Mouse (Mus musculus) lung, postnatal 25 days (tissue): ENCODE data around the gene Metap2.

Experiments used
- DNase-seq: peaks from one replicate; pipeline ENCODE4 v3.0.0; 2022; ENCODE audit warnings: low spot score

Gene Metap2

DNA sequence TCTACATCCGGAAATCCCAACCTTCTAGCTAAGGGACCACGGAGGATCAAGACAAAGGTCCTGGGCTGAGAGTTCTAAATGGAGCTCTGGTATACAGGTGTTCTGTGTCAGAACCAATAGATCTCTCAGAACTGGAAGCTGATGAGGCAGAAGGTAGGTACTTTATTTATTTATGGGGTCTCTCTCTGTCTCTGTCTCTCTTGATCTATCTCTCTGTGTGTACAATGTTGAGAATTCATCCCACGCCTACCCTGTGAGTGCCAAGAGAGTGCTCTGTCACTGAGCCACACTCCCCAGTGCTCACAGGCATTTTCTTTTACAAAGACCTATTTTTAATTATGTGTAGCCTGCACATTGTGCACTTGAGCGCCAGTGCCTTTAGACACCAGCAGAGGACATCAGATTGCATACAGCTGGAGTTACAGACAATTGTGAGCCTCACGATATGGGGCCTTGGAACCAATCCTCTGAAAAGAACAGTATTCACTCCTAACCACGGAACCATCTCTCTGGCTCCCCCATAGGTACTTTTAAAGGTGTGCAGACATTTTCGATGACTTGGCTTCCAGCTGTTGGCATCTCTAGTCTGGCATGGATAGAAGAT, at the start of gene Metap2:
TSS of gene Metap2 (minus strand) at position 51 of the 604 bp plus-strand sequence.
- DNase-seq, result no peak

DNA sequence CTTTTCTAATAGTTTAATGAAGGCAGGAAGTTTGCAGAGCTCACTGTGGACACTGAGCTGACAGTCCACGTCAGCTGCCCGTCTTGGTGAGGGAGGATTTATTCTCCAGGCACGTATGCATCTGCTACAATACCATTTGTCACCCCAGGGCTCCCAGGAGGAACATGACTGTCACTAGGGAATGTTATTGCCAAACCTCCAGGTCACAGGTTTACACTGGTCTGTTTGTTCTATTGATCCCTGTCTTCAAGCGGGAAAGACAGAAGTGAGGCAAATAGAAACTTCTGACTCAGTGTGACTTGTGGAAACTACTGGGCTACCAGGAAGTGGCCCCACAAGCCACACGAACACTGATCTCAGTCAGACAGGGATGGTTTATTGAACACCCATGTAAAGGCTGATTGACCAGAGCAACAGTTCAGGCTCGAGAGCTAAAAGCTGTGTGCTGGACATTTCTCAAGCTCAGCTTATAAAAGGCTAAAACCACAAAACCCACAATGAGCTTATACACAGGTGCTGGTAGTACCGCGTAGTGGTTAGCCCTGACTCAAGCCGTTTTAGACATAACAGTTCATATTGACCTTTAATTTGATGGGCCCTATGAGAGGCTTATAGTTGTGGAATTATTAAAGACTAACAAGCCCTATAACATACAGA, 49.1 kb upstream of the Metap2 start:
- DNase-seq, result no peak

DNA sequence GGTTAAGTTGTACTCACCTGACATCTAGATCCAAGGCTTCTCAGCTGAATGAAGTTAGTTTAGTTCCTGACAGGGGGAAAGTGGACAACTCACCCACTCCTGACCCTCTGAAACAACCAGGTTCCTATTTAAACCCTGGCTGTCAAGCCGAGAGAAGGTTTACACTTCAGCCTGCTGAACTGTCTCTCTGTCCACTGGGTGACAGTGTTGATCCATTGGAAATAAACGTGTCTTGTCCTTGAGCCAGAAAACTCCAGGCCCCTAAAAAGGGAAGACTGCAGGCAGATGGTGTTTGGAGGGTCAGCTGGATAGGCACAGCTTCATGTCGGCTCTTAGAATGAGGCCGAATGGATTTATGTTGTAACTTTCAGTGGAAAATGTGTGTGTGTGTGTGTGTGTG, 48.5 kb upstream of the Metap2 start:
- peak; percentile 23 for DNase-seq

DNA sequence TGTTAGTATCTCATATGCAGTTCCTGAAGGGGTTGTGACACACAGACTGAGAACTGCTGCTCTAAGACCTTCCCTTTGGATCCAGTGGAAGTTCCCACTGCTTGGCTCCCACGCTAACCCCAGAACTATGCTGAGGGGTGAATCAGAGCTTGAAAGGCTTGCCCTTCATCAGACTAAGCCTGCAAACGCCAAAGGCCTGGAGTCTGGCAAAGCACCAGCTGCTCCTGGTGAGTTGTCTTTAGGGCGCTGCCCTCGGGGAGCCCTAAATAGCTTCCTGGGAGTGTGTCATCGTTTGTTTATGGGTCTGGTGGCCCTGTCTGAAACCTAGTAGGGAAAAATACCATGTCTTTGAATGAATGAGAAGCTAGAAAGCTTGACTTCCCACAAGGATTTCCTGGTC, 47.3 kb upstream of the Metap2 start:
- DNase-seq, result no peak

DNA sequence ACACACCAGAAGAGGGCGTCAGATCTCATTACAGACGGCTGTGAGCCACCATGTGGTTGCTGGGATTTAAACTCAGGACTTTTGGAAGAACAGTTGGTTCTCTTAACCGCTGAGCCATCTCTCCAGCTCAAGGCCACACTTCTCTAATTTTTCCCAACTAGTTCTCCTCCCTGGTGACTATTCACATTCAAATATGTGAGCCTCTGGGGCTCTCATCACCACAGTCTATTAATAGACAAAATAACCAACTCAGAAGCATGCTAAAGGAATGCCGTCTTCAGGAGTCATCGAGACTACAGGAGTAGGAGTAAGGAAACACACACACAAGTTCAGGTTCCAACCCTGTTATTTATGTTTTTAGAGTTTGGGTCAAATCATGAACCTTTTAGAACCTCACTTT, 43.4 kb upstream of the Metap2 start:
- no peak for DNase-seq

DNA sequence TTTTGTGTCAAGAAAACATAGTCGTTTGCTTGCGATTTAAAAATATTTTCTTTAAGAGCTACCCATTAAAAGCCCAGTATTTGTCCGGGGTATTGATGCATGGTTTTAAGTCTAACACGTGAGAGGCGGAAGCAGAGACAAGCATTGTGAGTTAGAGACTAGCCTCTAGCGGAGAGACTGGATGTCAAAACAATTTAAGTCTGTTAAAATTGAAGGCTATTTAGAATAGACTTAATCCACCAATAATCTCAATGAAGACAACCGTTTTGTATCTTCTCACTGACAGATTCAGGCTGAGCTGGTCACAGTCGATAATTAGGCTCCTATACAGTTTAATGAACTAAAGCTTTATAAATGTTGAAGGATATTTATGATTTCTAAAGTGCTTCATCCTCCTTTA, 42.8 kb upstream of the Metap2 start:
- DNase-seq, result no peak

DNA sequence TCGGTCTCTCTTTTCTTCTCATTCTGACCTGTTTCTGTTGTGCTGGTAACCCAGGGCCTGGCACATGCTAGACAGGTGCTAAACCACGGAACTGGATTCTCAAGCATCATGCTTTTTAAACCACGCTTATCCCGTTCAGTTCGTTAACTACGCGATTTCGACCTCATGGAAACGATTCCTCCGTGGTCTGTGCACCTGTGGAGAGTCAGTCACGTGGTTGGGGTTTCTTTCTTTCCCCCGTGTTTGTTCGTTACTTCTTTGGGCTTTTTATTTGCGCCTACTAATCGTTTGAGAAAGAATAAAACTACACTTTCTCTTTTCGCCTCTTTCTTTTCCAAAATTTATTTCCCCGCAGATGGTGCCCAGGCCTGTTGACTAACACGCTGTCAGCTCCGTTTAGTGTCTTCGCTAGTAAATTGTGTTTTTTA, 42.0 kb upstream of the Metap2 start:
- no peak for DNase-seq

DNA sequence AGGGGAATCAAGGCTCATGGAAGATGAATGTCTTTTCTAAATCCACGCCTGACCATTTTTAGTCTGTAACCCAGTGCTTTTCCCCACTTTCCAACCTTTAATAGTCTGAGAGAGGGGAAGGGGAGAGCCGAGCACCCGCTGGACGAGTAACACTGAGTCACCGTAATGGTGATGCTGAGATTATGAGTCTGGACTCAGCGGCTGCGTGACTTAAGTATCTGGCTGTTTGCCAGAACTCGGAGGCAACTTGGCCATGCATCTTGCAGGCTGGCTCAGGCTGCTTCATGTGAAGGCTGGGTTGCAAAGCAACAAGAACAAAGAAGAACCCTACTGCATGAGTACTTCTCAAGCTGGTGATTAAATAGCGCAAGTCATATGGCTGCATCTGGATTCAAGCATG, 37.1 kb upstream of the Metap2 start:
- DNase-seq, result peak; percentile 52

DNA sequence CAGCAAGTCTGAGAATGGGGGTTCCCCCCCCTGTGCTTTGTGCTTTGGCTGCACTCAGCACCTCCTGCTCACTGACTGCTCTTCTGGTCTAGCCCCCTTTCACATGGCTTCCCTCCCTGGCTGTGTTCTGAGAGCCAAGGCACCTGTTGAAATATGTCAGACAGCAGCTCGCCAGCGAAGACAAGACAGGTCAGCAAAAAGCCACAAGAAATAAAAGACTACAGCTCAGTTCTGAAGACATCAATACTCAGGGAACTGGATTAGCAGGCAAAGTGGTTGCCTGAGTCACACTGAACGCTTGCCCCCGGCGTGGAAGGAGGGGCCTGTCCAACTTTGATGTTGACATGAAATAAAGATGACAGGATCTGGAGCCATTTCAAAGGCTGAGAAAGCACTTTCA, 36.0 kb upstream of the Metap2 start:
- no peak for DNase-seq

DNA sequence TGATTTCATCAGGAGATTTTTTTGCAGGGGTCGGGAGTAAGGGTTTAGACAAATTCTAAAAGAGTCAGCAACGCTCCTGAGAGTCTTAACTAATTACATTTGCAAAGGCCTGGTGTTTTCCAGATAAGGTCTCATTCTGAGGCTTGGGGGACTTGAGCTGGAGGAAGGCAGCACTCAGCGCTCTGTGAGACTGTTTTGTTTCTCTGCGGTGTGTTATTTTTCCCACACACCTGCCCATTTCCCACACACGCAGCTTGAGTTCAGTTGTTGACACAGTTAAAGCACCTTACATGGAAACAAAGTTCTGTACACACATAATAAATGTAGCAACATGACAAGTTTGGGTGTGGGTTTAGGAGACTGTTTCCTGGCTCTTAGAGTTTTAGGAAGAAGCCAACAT, 35.1 kb upstream of the Metap2 start:
- DNase-seq, result no peak

DNA sequence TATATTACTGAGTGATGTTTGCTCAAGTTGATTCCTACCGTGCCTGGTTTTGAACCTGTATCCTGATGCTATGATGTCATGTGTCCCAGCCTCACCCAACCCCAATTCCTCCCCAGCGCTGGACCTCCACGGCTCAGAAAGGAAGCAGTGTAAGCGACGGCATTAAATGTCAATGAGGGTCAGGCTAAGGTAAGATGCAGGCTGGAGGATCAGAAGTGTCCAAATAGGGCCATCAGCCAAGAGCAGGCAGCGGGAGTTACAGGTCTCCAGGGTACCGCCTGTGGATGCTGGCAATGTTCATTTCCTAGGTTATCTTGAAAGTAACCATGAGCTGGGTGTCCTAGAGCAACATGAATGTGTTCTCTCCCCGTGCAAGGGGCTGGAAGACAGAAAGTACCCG, 34.5 kb upstream of the Metap2 start:
- no peak for DNase-seq

DNA sequence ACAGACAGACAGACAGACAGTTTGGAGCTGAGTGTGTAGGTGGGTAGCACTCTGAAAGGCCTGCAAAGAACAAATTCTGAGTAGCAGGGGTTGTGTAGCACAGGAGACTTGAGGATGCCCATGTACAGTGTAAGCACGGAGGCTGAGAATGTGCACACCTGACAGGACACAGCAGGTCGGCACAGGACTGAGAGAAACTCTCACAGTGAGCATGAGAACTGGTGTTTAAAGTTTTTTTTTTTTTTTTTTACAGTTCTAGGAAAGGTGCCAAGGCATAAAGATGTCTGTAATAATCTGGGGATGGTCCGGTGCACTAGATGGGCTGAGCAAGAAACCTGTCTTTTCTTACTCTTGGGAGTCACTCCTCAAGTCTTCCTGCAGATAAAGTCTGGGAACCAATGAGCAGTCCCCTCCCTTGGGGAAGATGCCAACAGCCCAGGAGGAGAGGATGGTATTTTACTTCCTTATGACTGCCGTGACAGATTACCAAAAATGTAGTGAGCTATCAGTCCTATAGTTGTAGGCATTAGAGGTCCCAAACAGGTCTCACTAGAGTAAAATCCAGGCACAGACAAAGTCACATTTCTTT, 33.4 kb upstream of the Metap2 start:
- DNase-seq, result no peak

DNA sequence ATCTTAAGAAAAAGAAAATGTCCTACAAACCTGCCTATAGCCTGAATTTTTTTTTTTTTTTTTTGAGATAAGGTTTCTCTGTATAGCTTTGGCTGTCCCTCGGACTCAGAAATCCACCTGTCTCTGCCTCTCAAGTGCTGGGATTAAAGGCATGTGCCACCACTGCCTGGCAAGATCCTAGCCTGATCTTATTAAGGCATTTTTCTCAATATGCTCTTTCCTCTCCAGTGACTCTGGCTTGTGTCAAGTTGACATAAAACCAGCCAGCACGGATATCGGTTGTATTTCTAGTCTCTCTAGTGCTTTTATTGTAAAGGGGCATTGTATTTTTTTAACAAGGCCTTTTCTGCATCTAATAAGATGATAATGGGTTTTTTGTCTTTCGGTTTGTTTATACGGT, 27.8 kb upstream of the Metap2 start:
- no peak for DNase-seq

DNA sequence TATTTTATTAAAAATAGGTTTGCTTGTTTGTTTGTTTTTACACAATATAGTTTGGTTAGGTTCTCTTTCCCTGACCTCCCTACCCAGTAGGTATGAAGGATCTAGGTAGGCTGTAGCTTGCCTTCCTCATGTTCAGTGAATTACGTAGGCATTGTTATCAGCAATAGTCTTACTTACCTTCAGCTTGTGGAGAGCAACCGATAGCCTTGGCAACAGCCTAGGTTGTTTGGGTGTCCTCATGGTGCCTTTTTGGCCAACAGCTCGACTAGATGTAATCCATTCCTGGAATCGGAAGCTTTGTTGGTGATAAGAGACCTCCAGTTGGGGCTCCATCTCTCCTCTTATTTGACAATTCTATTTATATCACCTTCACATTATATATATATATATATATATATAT, 24.3 kb upstream of the Metap2 start:
- no peak for DNase-seq

DNA sequence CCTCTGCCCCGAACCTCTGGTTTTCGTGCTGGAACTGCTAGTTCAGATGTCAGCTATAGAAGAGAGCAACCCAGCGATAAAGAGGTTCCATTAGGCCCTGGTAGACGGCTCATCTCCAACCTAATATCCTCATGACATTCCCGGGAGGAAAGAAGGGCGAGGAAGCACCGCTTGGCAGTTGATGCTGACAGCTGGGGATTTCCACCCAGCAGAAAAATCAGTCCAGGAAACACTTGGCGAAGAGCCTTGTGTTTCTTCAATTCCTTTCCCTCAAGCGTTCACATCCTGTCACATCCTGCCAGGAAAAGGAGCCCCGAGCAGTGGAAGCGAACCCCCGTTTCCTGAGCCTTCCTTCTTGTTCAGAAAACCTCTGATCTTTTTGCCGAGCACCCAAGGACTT, 22.3 kb upstream of the Metap2 start:
- DNase-seq, result peak; percentile 36

DNA sequence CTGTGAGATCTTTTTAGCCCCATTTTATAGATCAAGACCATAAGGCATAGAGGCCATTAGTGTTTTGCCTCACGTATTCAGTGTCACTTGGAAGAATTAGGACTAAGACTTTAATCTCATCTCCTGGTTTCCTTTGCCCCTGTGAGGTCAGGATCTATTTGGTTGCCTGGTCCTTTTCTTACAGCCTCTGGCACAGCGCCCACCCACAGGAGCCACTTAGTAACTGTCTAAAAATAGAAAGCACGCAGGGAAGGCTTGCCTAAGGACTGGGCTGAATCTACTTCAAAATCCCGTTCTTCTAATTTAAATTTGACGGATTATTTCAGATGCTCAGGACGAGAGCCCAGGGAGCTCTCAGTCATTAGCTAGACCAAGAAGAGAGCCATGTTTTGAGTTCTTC, 21.8 kb upstream of the Metap2 start:
- DNase-seq, result peak; percentile 56

DNA sequence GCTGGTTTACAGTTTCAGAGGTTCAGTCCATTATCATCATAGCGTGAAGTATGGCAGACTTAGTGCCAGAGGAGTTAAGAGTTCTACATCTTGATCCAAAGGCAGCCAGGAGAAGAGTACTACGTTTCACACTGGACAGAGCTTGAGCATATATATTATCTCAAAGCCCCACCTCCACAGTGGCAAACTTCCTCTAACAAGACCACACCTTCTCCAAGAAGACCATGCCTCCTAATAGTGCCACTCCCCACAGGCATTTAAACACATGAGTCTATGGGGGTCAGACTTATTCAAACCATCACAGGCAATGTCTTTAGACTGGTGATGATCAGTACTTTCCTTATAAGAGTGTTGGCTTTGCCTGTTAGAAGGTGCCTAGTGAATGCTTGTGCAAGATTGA, 21.2 kb upstream of the Metap2 start:
- no peak for DNase-seq

DNA sequence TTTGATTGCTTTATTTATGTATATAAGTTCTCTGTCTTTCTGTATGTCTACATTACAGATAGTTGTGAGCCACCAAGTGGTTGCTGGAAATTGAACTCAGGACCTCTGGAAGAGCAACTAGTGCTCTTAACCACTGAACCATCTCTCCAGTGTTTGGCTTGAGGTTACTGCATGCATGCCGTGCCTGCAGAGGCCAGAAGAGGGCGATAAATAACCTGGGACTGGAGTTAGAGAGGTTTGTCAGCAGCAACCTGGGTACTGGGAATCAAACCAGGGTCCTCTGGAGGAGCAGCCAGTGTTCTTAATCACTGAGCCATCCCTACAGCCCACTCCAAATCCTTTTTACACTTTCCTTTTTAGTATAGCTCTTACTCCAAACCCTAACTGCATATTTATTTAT, 19.9 kb upstream of the Metap2 start:
- no peak for DNase-seq

DNA sequence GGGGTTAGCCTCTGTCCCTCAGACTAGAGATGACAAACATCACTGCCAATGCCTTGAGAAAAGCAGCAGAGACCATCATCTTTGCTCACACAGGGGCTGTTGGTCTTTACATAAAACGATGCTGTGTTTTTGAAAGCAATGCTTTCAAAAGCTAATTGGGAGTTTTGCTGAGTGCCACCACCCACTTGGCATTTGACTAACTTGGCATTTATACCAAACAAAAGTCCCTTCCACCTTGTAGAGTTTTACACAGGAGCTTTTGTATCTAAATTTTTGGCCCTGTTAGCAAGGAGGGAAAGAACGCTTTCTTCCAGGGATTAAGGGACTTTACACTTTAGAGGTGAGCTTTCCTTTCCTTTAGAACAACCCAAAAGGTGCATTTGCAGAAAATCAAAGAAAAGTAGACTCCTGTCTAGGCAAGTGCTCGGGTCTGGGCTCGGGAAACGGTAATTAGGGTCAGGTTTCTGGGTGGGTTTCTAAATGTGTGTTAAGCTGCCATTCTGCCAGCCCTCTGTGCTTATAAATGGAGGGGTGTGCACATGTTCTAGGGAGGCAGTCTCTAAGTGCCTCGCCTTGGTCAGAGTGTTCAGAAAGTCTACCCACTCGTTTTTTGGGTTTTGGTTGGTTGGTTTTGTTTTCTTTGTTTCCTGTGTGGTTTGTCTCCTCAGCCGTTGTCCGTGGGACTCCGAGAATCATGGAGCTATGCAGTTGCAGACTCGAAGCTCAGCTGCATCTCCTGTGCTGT, 18.8 kb upstream of the Metap2 start:
- DNase-seq, result no peak

DNA sequence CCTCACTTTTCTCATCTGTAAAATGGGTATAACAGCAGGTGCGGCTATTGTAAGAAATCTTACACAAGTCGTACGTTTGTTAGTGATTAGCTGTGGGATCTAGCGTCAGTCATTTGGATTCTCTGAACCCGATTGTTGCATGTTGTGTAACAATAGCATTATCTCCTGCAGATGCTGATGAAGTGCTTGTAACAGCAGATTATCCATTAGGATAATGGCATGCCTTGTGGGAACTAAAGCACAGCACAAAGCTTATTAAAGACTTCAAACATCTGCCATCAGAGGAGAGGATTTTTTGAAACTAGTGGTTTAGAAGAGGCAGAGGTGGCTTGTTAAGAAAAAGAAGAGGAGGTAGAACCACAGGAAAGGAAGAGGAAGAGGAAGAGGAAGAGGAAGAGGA, 16.6 kb upstream of the Metap2 start:
- DNase-seq, result no peak

DNA sequence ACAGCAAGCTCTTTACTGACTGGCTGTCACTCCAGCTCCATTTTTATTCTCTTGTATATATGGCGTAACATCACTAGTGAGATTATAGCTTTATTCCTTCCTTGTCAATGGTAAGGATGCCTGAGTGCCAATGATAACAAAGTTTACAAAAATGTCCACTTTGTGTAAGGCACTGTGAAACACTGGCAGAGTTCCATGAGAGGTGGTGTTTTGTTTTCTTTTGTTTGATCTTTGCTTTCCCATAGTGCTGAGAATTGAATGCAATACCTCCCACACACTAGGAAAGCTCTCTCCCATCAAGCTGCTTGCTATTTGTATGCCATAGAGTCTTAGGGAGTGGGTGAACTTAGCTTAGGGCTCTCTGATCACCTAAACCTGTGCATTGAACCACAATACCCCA, 16.0 kb upstream of the Metap2 start:
- DNase-seq, result no peak

DNA sequence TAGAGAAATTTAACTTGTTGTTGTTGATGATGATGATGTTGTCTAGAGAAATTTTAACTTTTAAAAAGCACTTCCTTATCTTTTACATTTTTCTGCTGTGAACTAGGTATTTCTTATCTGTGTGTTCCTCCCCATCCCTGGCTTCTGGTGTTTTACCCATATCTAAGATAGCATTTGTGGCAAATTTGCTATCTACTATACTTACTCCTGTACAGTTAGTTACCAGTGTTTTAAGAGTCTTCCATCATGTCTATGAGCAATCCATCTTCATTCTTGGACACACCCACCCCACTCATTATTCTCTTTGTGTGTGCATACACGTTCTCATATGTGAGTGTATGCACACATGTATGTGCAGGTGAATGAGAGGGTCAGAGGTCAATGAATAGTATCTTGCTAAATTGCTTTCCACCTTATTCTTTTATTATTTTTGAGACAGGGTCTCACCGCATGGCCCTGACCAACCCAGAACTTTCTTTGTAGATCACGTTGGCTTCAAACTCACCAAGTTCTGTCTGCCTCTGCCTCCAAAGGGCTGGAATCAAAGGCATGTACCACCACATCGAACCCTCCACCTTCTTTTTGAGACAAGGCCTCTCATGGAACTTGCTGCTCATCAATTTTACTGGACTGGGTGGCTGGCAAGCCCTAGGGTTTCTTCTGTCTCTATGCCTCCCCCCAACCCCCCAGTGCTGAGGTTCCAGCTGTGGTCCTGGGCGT, 15.4 kb upstream of the Metap2 start:
- DNase-seq, result no peak

DNA sequence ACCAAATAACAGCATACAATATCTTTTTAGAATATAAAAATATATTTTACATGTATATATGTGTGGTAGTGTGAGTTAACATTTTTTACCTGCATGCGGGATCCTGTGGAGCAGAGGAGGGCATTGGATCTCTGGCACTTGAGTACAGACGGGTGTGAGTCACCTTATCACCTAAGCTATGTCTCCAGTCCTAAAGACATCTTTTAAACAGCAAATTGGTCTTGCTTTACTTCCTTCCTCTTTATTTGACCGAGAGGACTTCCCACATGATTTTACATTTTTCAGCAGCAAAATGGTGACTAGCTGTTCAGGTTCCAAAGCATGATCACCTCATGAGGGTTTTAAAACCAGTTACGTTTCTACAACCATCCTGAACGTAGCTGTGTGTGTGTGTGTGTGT, 14.4 kb upstream of the Metap2 start:
- DNase-seq, result no peak
